Mouse (Mus musculus) testis, postnatal 14 days (tissue): ENCODE results near the gene Tox4.
A peak's percentile ranks its signal among the peaks of the same experiment; 100 is the strongest.

Experiments used
- DNase-seq: peaks from one replicate; pipeline ENCODE4 v3.0.0; 2021; ENCODE audit warnings: low spot score

The Tox4 gene

DNA sequence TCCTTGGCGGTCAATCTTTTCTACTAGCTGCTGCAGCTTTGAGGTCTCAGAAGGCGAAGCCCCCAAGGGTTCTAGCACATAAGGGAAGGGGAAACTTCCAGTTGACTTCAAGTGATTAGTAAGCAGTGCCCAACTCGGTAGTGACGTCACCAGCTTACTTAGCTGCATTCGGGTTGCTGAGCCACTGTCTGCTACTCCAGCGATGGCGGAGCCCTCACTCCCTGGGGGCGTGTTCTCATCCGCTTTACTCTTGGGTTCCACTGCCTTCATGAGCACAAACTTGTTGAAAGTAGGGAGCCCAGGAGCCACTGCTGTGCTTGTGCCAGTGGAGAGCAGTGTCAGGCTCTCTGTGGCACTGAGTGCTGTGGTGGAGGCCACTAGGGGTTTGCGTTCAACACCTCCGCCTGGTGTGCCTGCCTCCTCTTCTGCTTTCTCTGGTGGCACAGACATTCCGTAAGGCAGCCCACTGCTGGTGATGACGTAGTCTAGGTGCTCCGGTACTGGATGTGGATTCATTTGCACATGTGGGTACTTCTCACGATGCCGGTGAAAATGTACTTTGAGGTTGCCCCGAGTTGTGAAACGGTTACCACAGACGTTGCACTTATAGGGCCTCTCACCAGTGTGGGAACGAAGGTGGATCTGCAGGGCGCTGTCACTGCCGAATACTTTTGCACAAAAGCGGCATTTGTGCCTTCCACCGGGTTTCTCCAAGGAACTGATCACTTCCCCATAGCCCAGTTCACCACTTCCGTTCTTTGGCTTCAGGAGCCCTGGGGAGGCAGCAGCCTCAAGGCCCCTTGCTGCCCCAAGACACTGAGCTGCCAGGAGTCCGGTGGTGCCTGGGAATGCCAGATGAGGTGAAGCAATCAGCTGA lies 35.2 kb downstream of the Tox4 start:
- DNase-seq = no peak

DNA sequence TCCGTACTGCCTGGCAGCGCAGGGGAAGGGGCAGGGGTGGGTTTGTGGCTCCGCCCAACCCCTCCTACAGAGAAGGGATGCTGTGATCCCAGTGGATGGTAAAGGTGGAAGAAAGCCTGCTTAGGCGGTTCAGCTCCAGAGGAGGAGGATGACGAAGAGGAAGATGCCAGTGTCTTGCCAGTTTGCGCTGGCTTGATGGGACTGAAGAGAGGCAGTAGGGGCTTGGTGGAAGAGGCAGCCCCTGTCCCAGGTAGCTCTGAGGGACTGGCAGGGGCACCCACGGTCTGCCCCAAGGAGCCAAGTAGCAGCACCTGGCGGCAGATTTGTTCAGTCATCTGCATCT lies 35.8 kb downstream of the Tox4 start:
- DNase-seq = no peak

DNA sequence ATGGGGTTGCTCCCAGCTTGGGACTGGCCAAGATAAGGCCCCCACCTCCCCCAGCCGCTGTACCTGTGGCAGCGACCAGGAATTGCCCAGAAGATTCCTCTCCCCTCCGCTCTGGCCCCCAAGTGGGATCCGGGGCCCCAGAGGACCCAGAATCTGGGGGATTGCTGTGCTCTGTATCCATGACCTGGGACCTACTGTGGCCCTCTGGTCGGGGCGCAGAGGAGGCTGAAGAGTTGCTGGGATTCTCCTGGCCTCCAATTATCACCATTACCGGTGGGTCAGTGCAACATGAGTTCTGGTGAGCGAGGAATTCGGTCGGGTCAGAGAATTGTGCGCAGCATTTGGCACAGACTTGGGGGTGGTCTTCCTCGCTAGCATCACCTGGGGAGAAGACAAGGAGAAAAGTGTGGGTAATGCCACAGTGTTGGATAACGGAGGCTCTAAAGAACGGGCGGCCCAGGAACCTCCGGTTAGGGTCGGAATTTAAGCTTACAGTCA lies 36.4 kb downstream of the Tox4 start:
- no peak for DNase-seq

DNA sequence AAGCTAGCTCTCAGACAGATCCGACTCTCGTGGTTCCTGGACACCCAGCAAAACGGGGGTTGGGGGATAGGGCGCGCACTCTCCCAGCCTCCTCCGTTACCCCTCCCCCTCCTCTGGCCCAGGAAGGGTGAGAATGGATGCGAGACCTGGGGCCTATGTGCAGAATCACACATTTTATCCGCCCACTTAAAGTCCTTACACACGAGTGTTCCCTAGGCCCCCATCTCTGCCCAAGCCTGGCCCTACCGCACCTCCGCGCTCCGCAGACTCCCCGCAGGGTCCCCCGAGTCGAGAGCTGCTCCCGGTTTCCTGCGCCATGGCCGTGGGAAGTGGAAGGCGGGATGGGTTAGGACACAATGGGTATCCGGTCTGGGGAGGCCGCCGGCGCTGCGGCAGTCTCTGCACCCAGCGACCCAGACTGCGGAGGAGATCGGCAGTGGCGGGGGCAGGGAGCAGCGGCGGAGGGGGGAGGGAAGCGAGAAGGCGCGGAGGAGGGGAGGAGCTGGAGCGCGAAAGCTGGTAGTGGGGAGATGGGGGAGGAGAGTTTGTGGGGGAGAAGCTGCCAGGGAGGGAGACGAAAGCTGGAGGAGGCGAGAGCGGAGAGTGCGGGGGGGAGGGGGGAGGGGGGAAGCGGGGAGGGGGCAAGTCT lies 37.0 kb downstream of the Tox4 start:
- DNase-seq = peak; percentile 57

DNA sequence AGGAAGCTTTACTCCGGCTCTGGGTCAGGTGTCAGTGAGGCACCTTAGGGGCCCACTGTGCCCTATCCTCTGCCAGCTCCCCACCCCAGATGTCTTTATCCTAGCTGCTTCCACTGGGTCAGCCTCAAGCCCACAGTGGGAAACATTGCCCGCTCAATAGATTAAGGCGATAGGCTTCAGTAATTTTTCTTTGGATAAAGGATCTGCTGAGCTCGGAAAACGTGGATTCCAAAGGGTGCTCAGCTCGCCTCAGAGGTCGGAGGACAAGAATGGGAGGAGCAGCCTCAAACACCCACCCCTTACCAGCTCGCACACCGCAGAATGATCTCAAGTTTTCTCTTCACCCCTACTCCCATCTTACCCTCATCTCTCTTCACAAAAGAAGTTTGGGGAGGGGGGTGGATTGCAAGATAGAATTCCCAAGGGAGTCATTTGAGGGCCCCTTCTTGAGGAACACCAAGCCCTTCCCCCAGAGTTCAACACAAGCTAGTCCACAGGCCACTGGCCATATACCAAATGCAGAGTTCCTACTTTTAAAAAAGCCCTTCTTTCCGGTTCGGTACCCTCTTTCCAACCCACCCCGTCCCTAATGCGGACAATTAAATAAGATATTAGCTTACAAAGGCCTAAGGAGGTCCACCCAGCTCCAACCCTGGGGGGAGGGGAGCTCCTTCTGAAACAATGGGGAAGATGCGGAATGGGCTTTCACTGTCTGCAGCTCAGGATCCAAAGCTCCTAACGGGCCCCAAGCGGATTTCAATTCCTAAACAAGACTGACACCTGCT lies 37.7 kb downstream of the Tox4 start:
- no peak for DNase-seq

DNA sequence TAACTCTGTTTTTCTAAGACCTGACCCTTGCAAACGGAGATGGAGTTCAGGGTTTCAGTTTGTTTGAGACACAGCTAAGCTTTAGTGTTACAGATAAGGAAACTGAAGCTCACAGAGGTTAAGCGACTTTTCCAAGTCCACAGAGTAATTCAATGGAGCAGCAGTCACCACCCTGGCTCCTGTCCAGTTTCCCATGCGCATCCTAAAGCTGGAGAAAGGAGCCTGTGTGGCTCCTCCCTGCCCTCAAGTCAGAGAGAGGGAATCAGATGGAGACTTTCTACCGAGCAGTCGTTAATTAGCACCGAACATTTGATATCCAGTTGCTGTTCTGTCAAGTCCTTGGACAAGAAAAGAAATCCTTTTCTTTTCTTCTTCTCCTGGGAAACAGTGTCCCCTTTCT lies 40.4 kb downstream of the Tox4 start:
- DNase-seq = no peak

DNA sequence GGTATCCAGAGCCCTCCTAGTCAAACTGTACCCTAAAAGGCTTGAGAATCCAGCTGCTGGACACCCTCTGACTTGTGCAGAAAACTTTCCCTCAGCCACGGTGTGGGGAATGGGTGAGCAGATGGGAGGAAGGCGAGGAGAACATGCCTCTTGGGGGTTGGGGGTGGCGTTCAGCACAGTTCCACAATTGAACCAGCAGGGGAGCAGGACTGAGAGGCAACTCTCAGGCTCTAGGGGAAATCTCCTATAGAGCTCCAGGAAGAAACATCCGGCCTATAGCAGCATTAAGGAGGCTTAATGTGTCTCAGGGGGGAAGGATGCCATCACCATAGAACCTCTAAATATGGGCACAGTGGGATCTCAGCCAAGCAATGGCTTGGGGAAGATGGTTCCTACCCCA lies 46.9 kb downstream of the Tox4 start:
- DNase-seq = no peak

DNA sequence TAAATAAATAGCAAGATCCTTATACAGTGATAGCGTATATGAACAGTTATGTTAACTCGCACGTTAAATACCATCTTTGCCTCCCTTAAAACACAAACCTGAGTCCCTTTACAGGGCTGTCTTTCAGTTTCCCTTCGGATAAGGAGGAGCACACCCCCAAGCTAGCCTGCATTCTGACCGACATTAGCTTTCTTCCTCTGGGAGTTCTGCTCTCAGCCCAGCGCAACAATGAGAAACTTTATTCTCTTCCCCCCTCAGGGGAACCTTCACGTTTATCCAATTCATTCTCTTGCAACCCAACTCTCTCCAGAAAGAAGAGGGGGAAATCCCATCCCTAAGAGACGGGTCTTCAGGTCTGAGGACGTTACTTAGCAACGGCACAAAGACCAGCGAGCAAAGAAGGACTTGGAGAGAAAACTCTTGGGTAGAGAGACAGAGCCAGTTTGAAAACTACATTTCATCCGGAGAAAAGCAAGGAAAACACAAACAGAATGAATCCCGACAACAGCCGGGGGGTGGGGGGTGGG lies 48.5 kb downstream of the Tox4 start:
- DNase-seq = no peak

DNA sequence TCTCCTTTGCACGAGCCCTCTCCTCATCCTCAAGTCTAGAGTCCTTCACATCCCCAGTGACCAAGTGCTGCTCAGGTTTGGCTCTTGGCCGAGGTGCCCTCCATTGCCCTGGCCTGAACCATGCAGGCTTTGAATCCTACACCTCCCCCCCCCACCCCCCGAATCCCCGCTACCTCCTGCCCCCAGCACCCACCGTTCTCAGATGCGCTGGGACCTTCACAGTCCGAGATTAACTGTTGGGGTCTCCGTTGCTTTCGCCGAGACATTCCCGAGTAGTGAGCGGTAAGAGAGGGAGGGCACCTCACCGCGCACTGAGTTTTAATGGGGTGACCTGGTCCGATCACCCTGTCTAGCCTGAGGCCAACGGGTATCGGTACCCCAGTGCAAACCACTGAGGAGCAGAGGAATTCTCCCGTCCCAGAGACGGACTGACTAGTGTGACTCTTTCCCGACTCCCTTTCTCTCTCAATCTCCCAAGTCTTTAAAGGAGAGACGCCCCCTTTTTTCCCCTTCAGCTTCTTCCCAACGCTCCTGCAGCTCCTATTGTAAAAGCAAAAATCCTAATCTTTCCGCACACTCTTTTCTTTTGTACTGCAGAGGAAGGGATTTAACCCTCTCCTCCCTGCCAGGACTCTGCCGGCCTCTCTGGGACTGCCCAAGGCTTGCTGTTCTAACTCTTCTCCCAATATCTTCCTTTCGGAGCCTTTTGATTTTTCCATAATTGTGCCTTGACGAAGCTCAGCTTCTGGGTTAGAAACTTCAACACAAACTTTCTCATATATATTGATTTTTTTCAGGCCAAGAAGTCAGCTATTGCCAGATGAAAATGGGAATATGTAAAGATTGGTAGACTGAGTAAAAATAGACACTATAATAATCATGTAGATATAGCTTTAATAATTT lies 49.2 kb downstream of the Tox4 start, which contains the start of gene Sall2:
Gene Sall2, minus strand, starts transcription at position 853 of the 903 bp plus-strand sequence.
- DNase-seq = no peak

DNA sequence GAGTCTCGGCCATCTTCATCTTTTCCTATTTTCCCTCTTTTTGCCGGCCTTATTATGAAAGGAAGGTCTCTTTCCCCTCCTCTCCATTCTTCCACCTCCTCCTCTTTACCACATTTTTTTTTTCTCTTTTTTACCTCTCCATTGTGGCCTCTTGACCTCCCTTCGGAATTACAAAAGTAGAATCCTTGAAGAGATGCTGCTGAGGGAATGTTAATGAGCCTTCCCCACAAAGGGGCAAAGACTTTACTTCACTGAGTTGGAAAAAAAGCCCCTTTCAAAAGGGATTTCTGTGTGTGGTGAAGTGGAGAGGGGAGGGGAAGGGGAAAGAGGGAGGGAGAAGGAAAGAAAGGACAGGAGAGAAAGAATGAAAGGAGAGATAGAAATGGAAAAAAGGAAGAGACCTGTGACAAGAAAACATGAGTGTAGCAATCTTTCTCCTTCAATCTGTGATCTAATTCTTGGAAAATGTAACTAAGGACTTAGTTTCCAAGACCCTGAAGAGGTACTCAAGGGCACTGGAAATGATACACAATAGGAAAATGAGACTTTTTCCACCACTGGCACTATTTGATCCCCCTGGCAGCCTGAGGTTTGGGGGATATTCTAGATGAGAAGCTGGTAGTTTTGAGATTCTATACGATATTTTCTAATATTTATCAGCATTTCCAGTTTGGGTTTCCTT lies 52.3 kb downstream of the Tox4 start:
- DNase-seq = no peak

DNA sequence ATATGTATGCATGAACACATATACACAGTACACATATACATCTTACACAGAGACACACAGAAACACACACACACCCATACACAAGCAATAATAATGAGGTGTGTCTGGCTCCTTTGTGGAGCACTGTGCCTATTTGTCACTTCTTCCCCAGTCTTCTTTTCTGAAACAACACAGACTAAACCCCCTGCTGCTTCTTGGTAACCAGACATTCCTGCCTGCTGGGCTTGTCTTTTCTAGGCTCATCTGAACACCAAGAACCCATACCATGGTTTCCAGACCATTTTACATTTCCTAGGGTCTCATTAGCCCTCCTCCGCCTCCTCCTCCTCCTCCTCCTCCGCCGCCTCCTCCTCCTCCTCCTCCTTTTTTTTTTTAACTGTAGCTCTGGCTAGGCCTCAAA lies 53.2 kb downstream of the Tox4 start:
- DNase-seq = no peak

DNA sequence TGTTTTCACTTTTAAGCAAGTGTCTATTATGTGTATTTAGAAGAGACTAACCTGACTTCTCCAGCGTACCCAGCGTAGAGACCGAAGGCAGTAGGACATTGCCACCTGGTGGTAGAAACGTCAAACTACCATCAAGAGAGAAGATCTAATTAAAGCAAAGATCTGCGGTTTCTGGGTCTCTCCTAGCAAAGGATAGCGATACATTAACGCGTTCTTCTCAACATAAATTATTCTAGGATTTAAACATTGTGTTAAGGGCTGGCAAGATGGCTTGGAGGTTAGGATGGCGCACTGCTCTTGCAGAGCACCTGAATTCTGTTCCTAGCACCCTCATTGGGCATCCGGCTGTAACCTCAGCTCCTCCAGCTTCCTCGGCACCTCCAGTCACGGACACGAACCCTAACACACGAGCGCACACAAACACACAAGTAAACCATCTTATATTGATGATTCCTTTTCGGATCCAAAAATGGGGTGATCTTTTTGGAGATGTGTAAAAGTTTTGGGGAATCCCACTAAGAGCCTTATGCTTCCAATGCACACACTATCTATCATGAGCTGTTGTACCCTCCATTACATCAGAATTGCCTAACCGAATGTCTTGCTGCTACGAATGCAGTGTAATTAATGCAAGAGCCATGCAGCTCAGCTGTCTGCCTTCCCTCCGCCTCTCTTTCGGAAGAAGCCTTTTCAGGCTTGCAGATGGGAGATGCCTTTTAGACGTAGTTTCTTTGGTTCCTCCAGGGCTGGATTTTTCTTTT lies 60.0 kb downstream of the Tox4 start:
- DNase-seq = peak; percentile 53

DNA sequence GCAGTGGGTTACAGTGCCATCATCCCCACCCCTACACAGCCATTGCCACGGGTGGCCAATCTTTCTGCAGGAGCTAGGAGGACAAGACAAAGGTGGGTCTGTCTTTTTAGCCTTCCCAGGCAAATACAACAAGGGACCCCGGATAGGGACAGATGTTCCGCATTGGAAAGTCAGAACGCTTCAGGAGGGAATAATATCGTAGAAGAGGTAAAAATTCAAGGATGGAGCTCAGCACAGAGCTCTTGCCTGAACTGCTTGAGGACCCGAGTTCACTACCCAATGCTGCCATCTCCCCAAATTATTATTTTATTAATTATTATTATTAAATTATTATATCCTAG lies 60.5 kb downstream of the Tox4 start:
- no peak for DNase-seq
